28 mouse cellular contexts compared by ENCODE assay signal in genomic region chr2:174605020-174605419, GRCm38 (mm10). TPM values are rescaled to one million over a fixed set of nuclear protein-coding genes. Genes with fewer than 3 reads are reported as not detected.
"Had no signal": no experiment of that assay in that cellular context is flagged by ENCODE, and none has a peak within 500 bp of the region (broad histone marks: within the 10 kb centered on the region; RNA-seq: fewer than 3 reads in every experiment).

No protein-coding gene starts in this region.

- H3K4me3 ChIP-seq: heart, adult 2 months; heart, embryonic 13.5 days; heart, embryonic 15.5 days; hindbrain, embryonic 13.5 days; hindbrain, embryonic 15.5 days; kidney, embryonic 15.5 days; limb, embryonic 13.5 days; limb, embryonic 15.5 days; liver, embryonic 12.5 days had no signal

- ATAC-seq: hindbrain, postnatal 0 days; intestine, embryonic 16.5 days; liver, embryonic 12.5 days had no signal

- H3K9ac ChIP-seq: heart, embryonic 13.5 days; heart, embryonic 15.5 days; hindbrain, embryonic 13.5 days; hindbrain, embryonic 15.5 days; kidney, embryonic 15.5 days; limb, embryonic 13.5 days; limb, embryonic 15.5 days; liver, embryonic 12.5 days; liver, embryonic 14.5 days had no signal

- H3K27ac ChIP-seq: heart, adult 2 months; heart, embryonic 13.5 days; hindbrain, embryonic 13.5 days; hindbrain, embryonic 15.5 days; hindbrain, postnatal 0 days; kidney, embryonic 15.5 days; kidney, postnatal 0 days; limb, embryonic 13.5 days; limb, embryonic 15.5 days; liver, embryonic 12.5 days; liver, embryonic 14.5 days had no signal

- H3K36me3 ChIP-seq: heart, embryonic 13.5 days; heart, embryonic 15.5 days; hindbrain, embryonic 13.5 days; hindbrain, embryonic 15.5 days; kidney, embryonic 15.5 days; limb, embryonic 13.5 days; limb, embryonic 15.5 days; liver, embryonic 12.5 days had no signal

- H3K27me3 ChIP-seq: heart, embryonic 13.5 days; heart, embryonic 15.5 days; hindbrain, embryonic 13.5 days; hindbrain, embryonic 15.5 days; kidney, embryonic 15.5 days; limb, embryonic 13.5 days; limb, embryonic 15.5 days; liver, embryonic 12.5 days had no signal

- DNase-seq: gastrocnemius, postnatal 14 days; gastrocnemius, postnatal 36 days; heart, adult 2 months; heart, postnatal 14 days; heart, postnatal 36 days; kidney, adult 11 months; kidney, adult 2 months; kidney, adult 9 months; kidney, postnatal 14 days; kidney, postnatal 36 days; layer of hippocampus, adult 9-11 months; layer of hippocampus, postnatal 36 days; left cerebral cortex, postnatal 4 days had no signal

- H3K9me3 ChIP-seq: heart, embryonic 13.5 days; heart, embryonic 15.5 days; hindbrain, embryonic 13.5 days; hindbrain, embryonic 15.5 days; kidney, embryonic 15.5 days; limb, embryonic 13.5 days; limb, embryonic 15.5 days; liver, embryonic 12.5 days had no signal

- H3K4me1 ChIP-seq: hindbrain, embryonic 13.5 days; hindbrain, embryonic 15.5 days; kidney, embryonic 15.5 days had no signal

- H3K4me2 ChIP-seq: heart, embryonic 11.5 days; heart, embryonic 13.5 days; heart, embryonic 15.5 days; hindbrain, embryonic 13.5 days; hindbrain, embryonic 15.5 days; kidney, embryonic 15.5 days; limb, embryonic 13.5 days; limb, embryonic 15.5 days; liver, embryonic 12.5 days had no signal

RNA-seq across cellular contexts. Expression of gene Zfp831, which starts 38.3 kb away (rescaled TPM):
- polyA plus RNA-seq: heart, embryonic 11.5 days; hindbrain, embryonic 11.5 days; hindbrain, embryonic 13.5 days; hindbrain, postnatal 0 days; intestine, embryonic 14.5 days; kidney, embryonic 15.5 days; kidney, postnatal 0 days; limb, embryonic 15.5 days had no signal
